Mouse (Mus musculus) testis, adult 2 months (tissue): ENCODE measurements around the gene Sbk1.

Source experiments
- CTCF ChIP-seq: fragments of 200-500 bp; IDR thresholded peaks from 2 replicates; pipeline ENCODE4 v1.5.1; 2012; ENCODE audit warnings: low read depth, mild to moderate bottlenecking, inconsistent platforms, low read length, moderate library complexity; ENCODE audit not compliant: control insufficient read depth, insufficient read depth, insufficient replicate concordance
- POLR2A ChIP-seq: fragments of 200-500 bp; IDR thresholded peaks from 2 replicates; pipeline ENCODE4 v1.6.1; 2012; ENCODE audit warnings: low read depth, mild to moderate bottlenecking, inconsistent platforms, low read length, moderate library complexity; ENCODE audit not compliant: control insufficient read depth

DNA sequence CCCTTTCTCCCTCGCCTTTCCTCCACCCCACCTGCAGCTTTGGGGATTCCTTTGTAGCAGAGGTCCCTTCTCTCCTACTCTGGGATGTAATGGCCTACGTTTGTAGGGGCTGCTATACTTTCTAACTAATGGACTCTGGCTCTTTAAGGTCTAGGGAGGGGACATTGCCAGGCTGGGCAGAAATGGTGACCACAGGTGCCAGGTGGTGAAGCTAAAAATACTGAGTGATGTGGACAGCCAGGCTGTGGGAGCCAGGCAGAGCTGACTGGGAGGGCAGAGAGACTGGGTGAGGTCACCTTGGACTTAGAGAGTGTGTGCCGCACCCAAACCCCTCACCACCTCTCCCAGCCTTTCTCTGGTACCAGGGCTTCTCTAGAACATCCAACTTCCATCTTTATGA is 20.7 kb upstream of the Sbk1 start:
- TF ChIP-seq POLR2A (no peak), CTCF (no peak)
